Mouse (Mus musculus) thymus, postnatal 0 days (tissue): ENCODE data around the gene Mdp1. TPM values are rescaled to one million over a fixed set of nuclear protein-coding genes. Genes with fewer than 3 reads are reported as not detected.

Experiments used
- polyA plus RNA-seq: library from polyadenylated mRNA; unstranded; fragments of >200 nt; fragmentation: Nextera tagmentation; extraction: Ambion mirVana; gene quantifications from 2 replicates; pipeline ENCODE4 v1.2.1, GENCODE M21; 2015

The Mdp1 gene
- polyA plus RNA-seq, 1 experiment from 2014 or later: 80.2 TPM

Other genes starting within 250 kb of the Mdp1 start
- 62.4 and 63.8 TPM in 2 replicates for gene Dhrs4, start 181.8 kb downstream of the Mdp1 start, polyA plus RNA-seq
- gene Carmil3, start 169.9 kb downstream of the Mdp1 start, polyA plus RNA-seq: 1.1 and 1.3 TPM in 2 replicates
- gene Cpne6, start 150.1 kb downstream of the Mdp1 start, polyA plus RNA-seq: 0.31 and 0.39 TPM in 2 replicates
- 0.07 and 0.08 TPM in 2 replicates for gene Nrl, start 135.5 kb downstream of the Mdp1 start, polyA plus RNA-seq
- gene Pck2, start 120.2 kb downstream of the Mdp1 start, polyA plus RNA-seq: 4.7 and 5.6 TPM in 2 replicates
- 50.3 and 55.9 TPM in 2 replicates for gene Dcaf11, start 100.5 kb downstream of the Mdp1 start, polyA plus RNA-seq
- 2.1 and 3.2 TPM in 2 replicates for gene A730061H03Rik, start 100.1 kb downstream of the Mdp1 start, polyA plus RNA-seq
- gene Fitm1, start 84.9 kb downstream of the Mdp1 start, polyA plus RNA-seq: 0.26 and 0.33 TPM in 2 replicates
- 281 and 294 TPM in 2 replicates for gene Psme1, start 82.4 kb downstream of the Mdp1 start, polyA plus RNA-seq
- 4.8 and 5.6 TPM in 2 replicates for gene Emc9, start 75.2 kb downstream of the Mdp1 start, polyA plus RNA-seq
- 604 and 625 TPM in 2 replicates for gene Psme2, start 69.4 kb downstream of the Mdp1 start, polyA plus RNA-seq
- gene Rnf31, start 68.8 kb downstream of the Mdp1 start, polyA plus RNA-seq: 18.0 and 22.6 TPM in 2 replicates
- gene Irf9, start 56.9 kb downstream of the Mdp1 start, polyA plus RNA-seq: 46.6 and 50.2 TPM in 2 replicates
- gene Rec8, start 42.5 kb downstream of the Mdp1 start, polyA plus RNA-seq: 0.57 and 0.98 TPM in 2 replicates
- gene Ipo4, start 24.6 kb downstream of the Mdp1 start, polyA plus RNA-seq: 32.8 and 39.6 TPM in 2 replicates
- gene Gm49378, start 22.6 kb downstream of the Mdp1 start, polyA plus RNA-seq: 0.71 and 1.7 TPM in 2 replicates
- gene Tm9sf1, start 16.7 kb downstream of the Mdp1 start, polyA plus RNA-seq: 71.6 and 76.7 TPM in 2 replicates
- 0.62 and 0.81 TPM in 2 replicates for gene Tssk4, start 10.3 kb downstream of the Mdp1 start, polyA plus RNA-seq
- 67.1 and 71.3 TPM in 2 replicates for gene Gmpr2, start 11.4 kb upstream of the Mdp1 start, polyA plus RNA-seq
- gene Nedd8, start 11.6 kb upstream of the Mdp1 start, polyA plus RNA-seq: 529 and 550 TPM in 2 replicates
- gene Tinf2, start 21.3 kb upstream of the Mdp1 start, polyA plus RNA-seq: 55.4 and 57.7 TPM in 2 replicates
- 2.0 and 3.0 TPM in 2 replicates for gene Tgm1, start 53.4 kb upstream of the Mdp1 start, polyA plus RNA-seq
- 32.2 and 39.4 TPM in 2 replicates for gene Rabggta, start 61.8 kb upstream of the Mdp1 start, polyA plus RNA-seq
- gene Dhrs1, start 85.2 kb upstream of the Mdp1 start, polyA plus RNA-seq: 63.6 and 65.8 TPM in 2 replicates
- 37.8 and 47.2 TPM in 2 replicates for gene Nop9, start 85.2 kb upstream of the Mdp1 start, polyA plus RNA-seq
- 0.14 TPM in 1 of 2 replicates, not detected in the other for gene Cideb, start 98.0 kb upstream of the Mdp1 start, polyA plus RNA-seq
- gene Ltb4r2, start 100.9 kb upstream of the Mdp1 start, polyA plus RNA-seq: 0.78 and 1.2 TPM in 2 replicates
- gene Ltb4r1, start 105.5 kb upstream of the Mdp1 start, polyA plus RNA-seq: 3.7 and 4.3 TPM in 2 replicates
- gene Adcy4, start 123.6 kb upstream of the Mdp1 start, polyA plus RNA-seq: 2.2 and 2.7 TPM in 2 replicates
- gene Ripk3, start 128.4 kb upstream of the Mdp1 start, polyA plus RNA-seq: 70.3 and 76.2 TPM in 2 replicates
- gene Nfatc4, start 162.6 kb upstream of the Mdp1 start, polyA plus RNA-seq: 1.7 and 2.2 TPM in 2 replicates
- 1.7 and 2.4 TPM in 2 replicates for gene Nynrin, start 193.5 kb upstream of the Mdp1 start, polyA plus RNA-seq
- 0.05 and 0.12 TPM in 2 replicates for gene Cbln3, start 223.9 kb upstream of the Mdp1 start, polyA plus RNA-seq
- 8.5 and 9.8 TPM in 2 replicates for gene Khnyn, start 224.4 kb upstream of the Mdp1 start, polyA plus RNA-seq
- 72.5 and 74.8 TPM in 2 replicates for gene Sdr39u1, start 239.8 kb upstream of the Mdp1 start, polyA plus RNA-seq